Mouse (Mus musculus) olfactory bulb, adult 2 months (tissue): ENCODE measurements around the gene Ptprc.

ENCODE experiments used
- CTCF ChIP-seq: fragments of 200-500 bp; IDR thresholded peaks from 2 replicates; pipeline ENCODE4 v1.5.1; 2012; ENCODE audit warnings: low read depth, mild to moderate bottlenecking, low read length, moderate library complexity; ENCODE audit not compliant: insufficient read depth
- POLR2A ChIP-seq: fragments of 200-500 bp; IDR thresholded peaks from 2 replicates; pipeline ENCODE4 v1.6.1; 2012; ENCODE audit warnings: mild to moderate bottlenecking, low read depth, low read length, moderate library complexity; ENCODE audit not compliant: insufficient read depth

GRCm38 (mm10) chr1:138162638-138163037 is 12.9 kb downstream of the Ptprc start:
- TF ChIP-seq POLR2A (no peak), CTCF (no peak)
